Mouse (Mus musculus) layer of hippocampus, adult 2 months (tissue): ENCODE measurements at regions not wholly inside any gene's neighbourhood (a gene's known extent, or its start where the extent isn't known, plus 50 kb on each side); places are given as distances from the start of the nearest gene placed in this dataset.
A peak's percentile ranks its signal among the peaks of the same experiment; 100 is the strongest.

ENCODE experiments used
- DNase-seq, 2 experiments: peaks; one replicate each; pipeline ENCODE4 v3.0.0; 2022; ENCODE audit warnings: low spot score in 2 of 2
- H3K27ac ChIP-seq: fragments of 200-600 bp; 2 replicates; pipeline ENCODE4 v1.8.1; 2022
- H3K4me3 ChIP-seq: fragments of 200-600 bp; 2 replicates; pipeline ENCODE4 v1.8.1; 2022; ENCODE audit warnings: mild to moderate bottlenecking
- CTCF ChIP-seq: fragments of 200-600 bp; conservative IDR thresholded peaks from 2 replicates; pipeline ENCODE4 v1.8.1; 2022; ENCODE audit warnings: antibody characterized with exemption, mild to moderate bottlenecking, moderate library complexity

DNA sequence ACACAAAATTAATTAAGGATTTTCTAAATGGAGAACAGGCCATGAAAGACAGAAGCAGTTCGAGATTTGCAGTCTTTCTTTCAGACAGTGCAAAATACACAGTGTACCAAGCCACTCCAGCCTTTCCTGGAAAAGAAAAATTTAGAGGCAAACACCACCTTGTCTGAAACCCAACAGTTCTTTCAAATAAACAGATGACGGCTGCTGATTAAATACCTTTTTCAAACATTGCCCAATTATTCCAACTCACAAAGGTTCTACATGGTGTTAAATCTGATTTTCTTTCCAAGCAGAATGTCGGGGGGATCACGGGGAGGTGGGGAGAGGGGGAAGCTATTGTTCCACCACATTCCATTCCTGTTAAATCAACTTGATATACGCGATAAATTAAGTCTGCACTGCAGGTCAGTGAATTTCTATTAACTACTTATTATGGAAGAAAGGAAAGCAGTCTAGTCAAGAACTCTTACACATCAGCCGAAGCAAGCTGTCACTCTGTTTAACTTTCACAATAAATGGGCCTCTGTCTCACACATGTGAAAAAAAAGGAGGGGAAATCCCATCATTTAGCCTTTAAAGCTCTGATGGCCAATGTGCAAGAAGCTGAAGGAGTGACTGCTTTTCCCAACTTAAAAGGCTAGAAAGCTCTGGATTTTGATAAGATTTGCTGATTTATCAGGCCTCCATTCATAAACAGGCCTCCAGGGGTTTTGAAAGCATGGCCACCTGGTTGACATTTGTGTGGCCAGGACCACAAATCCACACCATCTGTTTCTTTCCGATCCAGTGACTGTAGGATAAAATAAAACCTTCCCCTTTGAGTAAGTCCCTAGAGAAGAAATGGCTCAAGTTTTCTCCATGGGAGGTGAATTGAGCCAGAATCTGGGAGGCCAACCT, 165.4 kb downstream of the Nedd1 start:
- TF ChIP-seq CTCF = no peak
- Histone ChIP-seq H3K27ac (peak overlapping the region; percentile 69; the same call in 1 of the 2 replicates), H3K4me3 (no peak overlapping the region)
- peak in 1 of 2 experiments; percentile 2 for DNase-seq

GRCm38 (mm10) chr10:92555727-92556525, 166.3 kb downstream of the Nedd1 start:
- TF ChIP-seq CTCF = no peak
- Histone ChIP-seq H3K27ac (peak overlapping the region; percentile 69; the same call in 1 of the 2 replicates), H3K4me3 (no peak overlapping the region; the same call in 1 of the 2 replicates)
- DNase-seq = no peak

GRCm38 (mm10) chr10:92553966-92554365, 168.3 kb downstream of the Nedd1 start:
- no peak for TF ChIP-seq CTCF
- H3K4me3 ChIP-seq = no peak overlapping the region
- no peak for DNase-seq
- H3K27ac ChIP-seq = no peak overlapping the region

- TF ChIP-seq CTCF = no peak
- no peak overlapping the region for H3K4me3 ChIP-seq
- H3K27ac ChIP-seq = no peak overlapping the region
- DNase-seq = no peak
Observed at GRCm38 (mm10) chr10:92548875-92549586, 173.2 kb downstream of the Nedd1 start.

- no peak for DNase-seq
- Histone ChIP-seq H3K27ac (no peak overlapping the region), H3K4me3 (peak overlapping the region; percentile 43)
- TF ChIP-seq CTCF = no peak
Observed at GRCm38 (mm10) chr10:92538433-92538832, 183.8 kb downstream of the Nedd1 start.

- peak in 1 of 2 experiments; percentile 2 for DNase-seq
- TF ChIP-seq CTCF = peak; percentile 26; the same call in 1 of the 2 replicates
- no peak overlapping the region for H3K4me3 ChIP-seq
- no peak overlapping the region for H3K27ac ChIP-seq
Observed at GRCm38 (mm10) chr10:92516886-92517285, 205.3 kb downstream of the Nedd1 start.

DNA sequence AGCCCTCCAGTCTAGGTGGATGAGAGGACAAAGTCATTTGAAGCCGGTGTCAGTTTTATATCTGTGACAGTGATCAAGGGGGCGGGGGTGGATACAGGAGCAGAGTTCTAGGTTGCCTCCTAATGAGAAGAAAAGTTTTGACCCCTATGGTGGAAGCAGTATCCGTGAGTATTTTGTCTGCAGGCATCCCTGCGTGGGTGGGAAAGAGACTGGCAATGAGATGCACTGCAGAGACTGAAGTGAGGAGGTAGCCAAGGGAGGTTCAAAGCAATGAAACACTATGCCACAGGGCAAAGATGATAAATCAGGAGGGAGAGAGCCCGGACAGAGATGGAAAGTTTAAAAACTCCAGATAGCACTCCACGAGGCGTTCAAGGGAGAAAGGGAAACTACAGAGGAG, 210.5 kb downstream of the Nedd1 start:
- DNase-seq = no peak
- no peak overlapping the region for H3K4me3 ChIP-seq
- no peak for TF ChIP-seq CTCF
- H3K27ac ChIP-seq = no peak overlapping the region

DNA sequence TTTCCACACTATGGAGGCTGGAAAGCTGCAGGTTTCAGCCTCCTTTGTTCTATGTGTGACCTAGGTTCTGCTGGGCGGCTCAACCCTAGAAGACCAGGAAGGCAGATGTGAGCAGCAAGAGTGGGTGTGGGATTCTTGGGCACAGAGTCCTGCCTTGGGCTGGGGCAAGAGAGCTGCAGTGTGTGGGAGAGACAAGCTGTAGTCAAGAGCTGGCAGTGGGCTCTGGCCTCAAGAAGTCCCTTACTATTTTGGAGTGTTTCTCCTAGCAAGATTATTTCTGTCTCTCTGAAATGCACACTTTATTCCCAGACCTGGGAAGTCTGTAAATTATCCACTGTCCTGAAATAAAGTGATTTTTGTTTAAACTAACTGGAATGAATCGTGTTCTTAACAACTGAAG, 211.5 kb downstream of the Nedd1 start:
- no peak overlapping the region for H3K27ac ChIP-seq
- DNase-seq = no peak
- no peak overlapping the region for H3K4me3 ChIP-seq
- no peak for TF ChIP-seq CTCF

- TF ChIP-seq CTCF = no peak
- no peak overlapping the region for H3K27ac ChIP-seq
- no peak overlapping the region for H3K4me3 ChIP-seq
- peak; percentile 5 to 32 for DNase-seq
Observed at GRCm38 (mm10) chr10:92504271-92504670, 217.9 kb downstream of the Nedd1 start.

DNA sequence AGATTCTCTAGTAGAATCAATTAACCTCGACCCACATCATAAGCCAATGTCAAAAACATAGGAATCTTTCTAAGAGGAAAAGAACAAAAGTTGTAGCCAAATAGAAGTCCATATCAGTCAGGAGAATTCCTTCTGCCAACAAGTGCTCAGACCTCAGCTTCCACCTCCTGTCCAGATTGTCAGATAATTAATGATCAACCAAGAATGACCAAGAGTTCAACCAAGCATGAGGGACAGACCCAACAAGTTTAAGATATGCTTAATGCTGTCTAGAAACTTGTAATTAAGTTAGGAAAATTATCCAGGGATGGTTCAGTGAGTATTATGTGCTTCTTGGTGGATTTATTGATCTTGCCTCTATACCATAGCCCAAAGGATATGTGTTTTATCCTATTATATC, 238.6 kb downstream of the Nedd1 start:
- TF ChIP-seq CTCF = no peak
- no peak for DNase-seq

GRCm38 (mm10) chr10:92473282-92473681, 248.9 kb downstream of the Nedd1 start:
- Histone ChIP-seq H3K27ac (no peak overlapping the region), H3K4me3 (no peak overlapping the region)
- no peak for TF ChIP-seq CTCF

More for the DNA sequence above, 238.6 kb downstream of the Nedd1 start:
- Histone ChIP-seq H3K4me3 (no peak overlapping the region), H3K27ac (no peak overlapping the region)

DNA sequence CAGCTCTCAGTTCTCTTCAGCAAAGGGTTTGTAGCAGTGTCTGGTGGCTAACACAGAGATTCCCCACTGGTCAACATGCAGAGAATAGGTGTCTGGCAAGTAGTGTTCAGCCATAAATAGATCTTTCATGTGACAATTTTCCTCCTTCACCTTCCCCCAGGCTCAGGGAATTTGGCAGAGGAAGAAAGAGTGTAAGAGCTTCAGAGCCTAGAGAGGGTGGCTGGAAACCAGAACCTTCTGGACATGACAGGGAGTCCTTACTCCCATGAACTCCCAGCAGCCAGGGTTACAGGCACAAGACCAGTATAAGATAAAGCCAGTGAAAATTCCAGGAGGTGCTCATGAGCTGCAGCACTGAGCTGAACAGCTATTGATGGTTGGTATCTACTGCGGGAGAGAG, 251.1 kb downstream of the Nedd1 start:
- TF ChIP-seq CTCF = no peak
- H3K27ac ChIP-seq = no peak overlapping the region
- DNase-seq = no peak
- H3K4me3 ChIP-seq = no peak overlapping the region

More at GRCm38 (mm10) chr10:92473282-92473681, 248.9 kb downstream of the Nedd1 start:
- no peak for DNase-seq

DNA sequence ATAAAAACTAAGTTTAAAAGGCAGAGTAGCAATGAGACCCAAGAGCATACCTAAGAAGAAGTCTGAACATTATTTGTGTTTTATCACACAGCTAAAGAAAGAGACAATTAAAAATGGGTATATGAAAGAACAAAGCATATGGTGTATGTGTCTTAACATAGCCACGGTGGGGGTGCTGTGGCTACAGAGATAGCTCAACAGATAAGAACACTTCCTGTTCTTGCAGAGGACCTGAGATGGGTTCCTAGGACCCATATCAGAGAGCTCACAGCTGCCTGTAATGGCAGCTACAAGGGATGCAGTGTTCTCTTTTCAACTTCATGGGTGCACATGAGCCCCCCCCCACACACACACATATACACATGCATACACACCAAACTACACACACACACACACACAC, 267.0 kb downstream of the Nedd1 start:
- no peak for DNase-seq
- H3K27ac ChIP-seq = no peak overlapping the region
- no peak for TF ChIP-seq CTCF
- no peak overlapping the region for H3K4me3 ChIP-seq
